Mouse (Mus musculus) embryo, embryonic 10.5 days (tissue): ENCODE measurements around the gene Vsnl1.

Experiments
- DNase-seq: peaks from one replicate; pipeline ENCODE4 v3.0.0-alpha.2; 2015; ENCODE audit warnings: low spot score

Vsnl1 gene

DNA sequence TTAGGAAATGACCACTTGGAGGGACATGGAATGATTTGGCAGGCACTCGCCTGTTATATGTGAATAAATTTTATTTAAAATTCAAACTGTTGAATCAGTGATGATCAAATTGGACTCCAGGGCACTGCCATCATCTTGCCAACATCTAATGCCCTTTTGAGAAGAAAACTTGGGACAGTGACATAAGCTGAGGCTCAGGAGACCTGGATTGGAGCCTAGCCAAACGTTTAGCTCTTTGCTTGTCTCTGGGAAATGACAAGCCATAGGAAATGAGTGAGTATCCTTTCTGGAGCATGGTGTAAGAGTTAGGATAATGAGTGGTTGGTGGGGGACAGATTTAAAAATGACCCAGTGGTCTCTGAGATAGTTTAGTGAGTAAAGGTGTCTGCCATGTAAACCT is 57.0 kb downstream of the Vsnl1 start:
- no peak for DNase-seq

- DNase-seq = peak; percentile 24
Observed at GRCm38 (mm10) chr12:11370056-11370455, 66.4 kb downstream of the Vsnl1 start.

GRCm38 (mm10) chr12:11367099-11367765 is 69.2 kb downstream of the Vsnl1 start:
- DNase-seq = no peak

DNA sequence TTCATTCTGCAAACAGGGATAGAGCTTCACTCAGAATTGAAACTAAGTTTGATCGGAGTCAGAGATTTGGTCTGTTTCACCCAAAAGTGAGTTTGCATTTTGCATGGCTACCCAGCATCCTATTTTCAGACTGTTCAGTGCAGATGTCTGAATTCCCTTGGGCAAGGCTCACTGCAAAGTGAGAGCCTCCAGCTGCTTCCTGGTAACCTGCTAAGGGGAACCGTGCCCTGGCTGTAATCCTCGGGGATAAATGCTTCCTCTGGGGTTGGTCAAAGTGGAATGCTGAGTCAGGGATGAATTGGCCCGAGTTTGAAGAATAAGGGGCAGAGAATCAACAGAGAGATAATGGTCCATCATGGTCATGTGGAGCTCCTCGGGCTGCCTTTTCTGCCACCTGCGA is 71.5 kb downstream of the Vsnl1 start:
- DNase-seq = no peak

GRCm38 (mm10) chr12:11362435-11362834 is 74.0 kb downstream of the Vsnl1 start:
- no peak for DNase-seq

DNA sequence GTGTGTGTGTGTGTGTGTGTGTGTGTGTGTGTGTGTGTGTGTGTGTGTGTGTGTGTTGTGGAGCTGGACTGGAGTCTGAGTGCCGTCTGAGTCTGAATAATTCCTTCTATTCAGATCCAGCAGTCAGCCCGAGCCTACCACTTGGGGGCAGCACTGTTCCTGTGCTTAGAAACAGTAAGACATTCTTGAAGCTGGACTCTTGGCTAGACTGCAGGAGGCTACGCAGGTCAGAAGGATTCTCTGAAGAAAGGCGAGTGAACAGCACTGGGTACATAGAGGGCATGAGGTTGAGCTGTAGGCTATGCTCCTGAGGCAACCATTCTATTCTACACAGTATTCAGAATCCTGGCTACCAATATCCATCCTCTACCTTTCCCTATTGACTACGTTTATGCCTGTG is 85.5 kb downstream of the Vsnl1 start:
- DNase-seq = peak; percentile 90

GRCm38 (mm10) chr12:11349870-11350269 is 86.5 kb downstream of the Vsnl1 start:
- no peak for DNase-seq

DNA sequence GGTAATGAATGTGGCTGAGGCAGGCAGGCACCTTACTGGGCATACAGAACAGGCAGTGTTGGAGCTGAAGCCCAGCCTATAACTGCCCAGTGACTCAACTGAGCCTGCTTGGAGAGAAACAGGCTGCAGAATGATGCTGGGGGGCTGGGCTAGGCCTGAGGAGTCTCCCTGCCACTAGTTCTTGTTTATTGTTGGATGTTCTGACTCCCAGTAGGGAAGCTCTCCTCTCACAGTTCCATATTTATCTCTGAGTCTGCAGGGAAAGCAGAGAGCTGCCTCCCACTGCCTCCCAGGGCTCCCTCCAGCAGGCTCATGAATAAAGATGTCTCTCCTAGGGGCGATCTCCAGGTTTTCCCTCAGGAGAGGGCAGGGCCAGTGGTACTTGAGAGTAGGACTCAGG is 88.0 kb downstream of the Vsnl1 start:
- no peak for DNase-seq

- DNase-seq = no peak
Observed at GRCm38 (mm10) chr12:11345963-11346362, 90.5 kb downstream of the Vsnl1 start.

DNA sequence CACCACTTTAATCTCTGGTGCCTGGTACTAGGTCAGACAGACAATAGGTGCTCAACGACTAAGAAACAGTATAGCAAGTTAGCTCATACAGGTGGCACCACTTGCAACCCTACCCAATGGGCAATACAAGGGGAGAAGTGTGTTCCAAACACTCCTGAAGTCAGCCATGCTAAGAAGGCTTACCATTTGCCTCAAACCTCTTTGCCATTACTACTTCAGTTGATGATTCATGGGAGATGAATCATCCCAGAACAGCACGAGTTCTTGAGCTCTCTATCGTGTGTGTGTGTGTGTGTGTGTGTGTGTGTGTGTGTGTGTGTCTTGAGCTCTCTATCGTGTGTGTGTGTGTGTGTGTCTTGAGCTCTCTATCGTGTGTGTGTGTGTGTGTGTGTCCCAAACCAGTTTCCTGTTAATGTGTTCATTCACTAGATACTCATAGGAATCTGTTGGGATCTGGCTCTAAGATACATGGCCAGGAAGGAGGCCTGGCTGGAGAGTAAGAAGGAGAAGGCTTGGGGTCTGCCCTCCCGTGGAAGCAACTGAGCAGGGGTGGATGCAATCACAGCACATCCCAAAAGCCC is 94.3 kb downstream of the Vsnl1 start:
- DNase-seq = no peak

DNA sequence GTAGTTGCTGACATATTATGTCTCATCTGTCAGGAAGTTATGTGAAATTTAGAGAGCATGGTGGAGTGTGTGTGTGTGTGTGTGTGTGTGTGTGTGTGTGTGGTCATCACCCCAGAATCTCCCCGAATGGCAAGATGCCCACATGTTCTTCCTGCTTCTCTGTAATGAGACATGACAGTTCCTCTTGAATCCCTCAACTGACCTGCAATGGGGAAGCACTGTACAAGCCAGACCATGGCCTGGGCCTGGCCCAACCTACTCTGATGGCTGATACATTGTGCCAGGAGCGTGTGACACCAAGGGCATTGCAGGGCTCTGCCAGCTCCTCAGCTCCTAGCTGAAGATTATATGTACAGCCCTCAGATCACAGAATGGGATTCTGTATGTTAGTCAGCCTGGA is 98.2 kb downstream of the Vsnl1 start:
- no peak for DNase-seq

DNA sequence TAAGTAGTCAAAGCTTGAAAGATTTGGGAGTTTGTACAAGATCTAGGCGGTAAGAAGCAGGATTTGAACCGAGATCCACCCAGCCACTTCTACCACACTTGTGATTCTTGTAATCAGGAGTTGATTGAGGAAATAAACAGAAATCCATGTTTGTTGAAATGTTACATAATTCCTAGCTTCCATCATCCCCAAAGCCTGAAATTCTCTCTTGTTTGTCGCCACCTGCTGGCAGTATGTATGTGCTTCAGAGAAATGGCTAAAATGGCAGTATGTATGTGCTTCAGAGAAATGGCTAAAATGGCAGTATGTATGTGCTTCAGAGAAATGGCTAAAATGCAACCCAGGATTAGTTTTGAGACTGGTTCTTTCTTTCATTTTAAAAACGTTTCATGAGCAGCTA is 99.6 kb downstream of the Vsnl1 start:
- peak; percentile 75 for DNase-seq

DNA sequence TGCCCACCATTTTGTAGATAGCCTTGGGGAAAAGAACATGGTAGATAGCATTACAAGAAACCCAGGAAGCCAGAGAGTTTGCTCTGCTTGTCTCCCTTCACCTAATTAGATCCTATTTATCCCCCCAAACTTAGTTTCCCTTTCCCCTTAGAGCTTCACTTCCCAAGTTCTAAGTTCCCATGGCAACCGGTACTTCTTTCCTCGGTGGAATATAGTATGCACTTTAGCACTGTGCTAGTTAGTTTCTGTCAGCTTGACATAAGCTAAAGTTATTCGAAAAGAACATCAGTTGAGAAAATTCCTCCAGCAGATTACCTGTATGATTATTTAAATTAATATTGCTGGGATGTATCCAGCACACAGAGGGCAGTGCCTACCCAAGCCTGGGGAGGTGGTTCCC is 109.9 kb downstream of the Vsnl1 start:
- no peak for DNase-seq

- DNase-seq = no peak
Observed at GRCm38 (mm10) chr12:11324480-11324879, 111.9 kb downstream of the Vsnl1 start.

GRCm38 (mm10) chr12:11317671-11318070 is 118.7 kb downstream of the Vsnl1 start:
- peak; percentile 4 for DNase-seq

DNA sequence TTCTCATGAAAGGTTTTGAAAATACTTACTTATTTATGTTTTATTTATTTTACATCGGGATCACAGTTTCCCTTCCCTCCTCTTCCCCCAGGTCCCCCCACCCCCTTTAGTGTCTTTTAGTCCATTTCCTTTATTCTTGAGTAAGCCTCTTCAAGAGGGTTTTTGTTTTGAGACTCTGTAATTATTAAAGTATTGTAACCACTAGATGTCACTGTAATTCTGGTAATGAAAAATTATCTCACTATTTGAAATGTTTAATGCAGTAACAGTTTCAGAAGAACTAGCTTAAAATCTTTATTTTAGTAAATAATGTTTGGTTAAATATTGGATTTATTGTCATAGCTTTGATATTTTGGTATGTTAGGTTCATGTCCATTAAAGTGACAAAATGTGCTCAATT is 122.6 kb downstream of the Vsnl1 start:
- no peak for DNase-seq

GRCm38 (mm10) chr12:11311106-11311505 is 125.3 kb downstream of the Vsnl1 start:
- DNase-seq = no peak

GRCm38 (mm10) chr12:11306753-11307645 is 129.4 kb downstream of the Vsnl1 start:
- no peak for DNase-seq

DNA sequence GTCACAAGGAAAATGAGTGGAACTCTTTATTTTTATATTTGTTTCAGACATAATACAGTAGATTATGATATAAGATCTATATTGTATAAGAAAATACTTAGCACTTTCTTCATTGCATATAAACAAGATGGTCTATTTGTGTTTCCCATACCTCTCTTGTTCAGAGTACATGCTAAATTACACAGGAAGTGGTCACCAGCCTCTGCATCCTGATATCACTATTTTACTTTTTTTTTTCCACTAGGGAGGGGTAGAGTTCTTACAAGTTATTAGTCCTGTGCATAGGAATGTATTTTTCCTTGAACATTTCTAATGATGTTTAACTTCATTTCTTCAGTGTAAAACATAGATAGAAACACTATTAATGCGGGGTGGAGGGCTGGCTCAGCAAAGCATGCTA is 135.6 kb downstream of the Vsnl1 start:
- no peak for DNase-seq

GRCm38 (mm10) chr12:11286382-11286781 is 150.0 kb downstream of the Vsnl1 start:
- no peak for DNase-seq

DNA sequence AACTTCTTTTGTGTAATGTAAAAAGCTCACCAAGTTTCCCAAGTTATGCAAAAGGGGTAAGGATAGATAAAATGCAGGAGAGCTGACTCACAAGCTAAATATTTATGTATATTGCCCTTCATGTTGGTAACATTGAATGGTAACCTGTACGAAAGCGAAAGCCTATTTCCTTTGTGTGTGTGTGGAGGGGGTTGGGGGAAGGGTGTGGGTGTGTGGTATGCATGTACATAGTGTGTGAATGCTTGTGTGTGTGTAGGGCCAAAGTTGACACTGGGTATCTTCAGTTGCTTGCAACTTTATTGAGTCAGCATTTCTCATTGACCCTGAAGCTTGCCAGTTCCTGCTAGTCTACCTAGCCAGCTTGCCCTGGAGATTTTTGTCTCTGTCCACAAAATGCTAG is 154.8 kb downstream of the Vsnl1 start:
- no peak for DNase-seq

- DNase-seq = no peak
Observed at GRCm38 (mm10) chr12:11279886-11280285, 156.5 kb downstream of the Vsnl1 start.

- no peak for DNase-seq
Observed at GRCm38 (mm10) chr12:11277207-11277606, 159.2 kb downstream of the Vsnl1 start.
